Mouse (Mus musculus) Muller cell, postnatal 12 days (primary cell): ENCODE data around the gene Tmem175.

Source experiments
- DNase-seq: peaks from one replicate; pipeline ENCODE4 v3.0.0-alpha.2; 2015; ENCODE audit errors: inconsistent ontology term

Tmem175 gene

GRCm38 (mm10) chr5:108653341-108653740 lies 23.8 kb downstream of the Tmem175 start:
- DNase-seq, result no peak

GRCm38 (mm10) chr5:108654444-108654990 lies 24.9 kb downstream of the Tmem175 start:
- DNase-seq, result no peak

GRCm38 (mm10) chr5:108655381-108655780 lies 25.8 kb downstream of the Tmem175 start:
- no peak for DNase-seq

GRCm38 (mm10) chr5:108655891-108656650 lies 26.5 kb downstream of the Tmem175 start:
- no peak for DNase-seq

DNA sequence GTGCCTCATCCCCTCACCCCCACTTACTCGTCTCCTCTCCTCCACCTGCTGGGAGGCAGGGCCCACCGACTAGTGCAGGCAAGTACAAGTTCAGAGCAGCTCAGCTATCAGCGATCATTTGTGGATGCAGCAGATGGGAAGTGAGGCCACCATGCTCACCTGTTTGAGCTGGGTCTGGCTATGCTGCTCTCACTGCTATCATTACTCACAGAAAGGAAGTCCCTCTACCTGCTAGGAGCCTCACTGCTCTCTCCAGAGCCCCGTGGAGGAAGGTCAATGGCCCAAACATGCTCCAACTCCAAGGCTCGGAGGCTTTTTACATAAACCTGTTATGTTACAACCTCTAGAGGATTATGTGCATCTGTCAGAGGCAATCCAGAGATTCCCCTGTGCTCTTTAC lies 27.8 kb downstream of the Tmem175 start:
- no peak for DNase-seq

DNA sequence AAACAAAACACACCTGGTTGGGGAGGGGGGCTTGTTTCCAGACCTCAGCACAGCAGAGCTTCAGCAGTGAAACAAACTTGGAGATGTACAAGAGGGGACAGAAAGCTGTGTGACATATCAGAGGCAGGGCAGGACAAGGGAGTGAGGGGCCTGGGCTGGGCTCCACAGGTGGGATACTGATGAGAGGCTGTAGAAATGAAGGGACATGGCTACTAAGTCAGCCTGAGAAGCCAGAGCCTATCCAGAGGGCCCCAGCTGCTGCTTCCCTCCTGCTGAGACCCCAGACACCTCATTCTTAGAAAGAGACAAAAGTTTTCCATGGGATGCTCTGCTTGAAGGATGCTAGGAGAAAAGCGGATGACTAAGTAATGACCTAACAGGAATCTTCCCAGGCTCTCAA lies 29.0 kb downstream of the Tmem175 start:
- DNase-seq, result no peak

DNA sequence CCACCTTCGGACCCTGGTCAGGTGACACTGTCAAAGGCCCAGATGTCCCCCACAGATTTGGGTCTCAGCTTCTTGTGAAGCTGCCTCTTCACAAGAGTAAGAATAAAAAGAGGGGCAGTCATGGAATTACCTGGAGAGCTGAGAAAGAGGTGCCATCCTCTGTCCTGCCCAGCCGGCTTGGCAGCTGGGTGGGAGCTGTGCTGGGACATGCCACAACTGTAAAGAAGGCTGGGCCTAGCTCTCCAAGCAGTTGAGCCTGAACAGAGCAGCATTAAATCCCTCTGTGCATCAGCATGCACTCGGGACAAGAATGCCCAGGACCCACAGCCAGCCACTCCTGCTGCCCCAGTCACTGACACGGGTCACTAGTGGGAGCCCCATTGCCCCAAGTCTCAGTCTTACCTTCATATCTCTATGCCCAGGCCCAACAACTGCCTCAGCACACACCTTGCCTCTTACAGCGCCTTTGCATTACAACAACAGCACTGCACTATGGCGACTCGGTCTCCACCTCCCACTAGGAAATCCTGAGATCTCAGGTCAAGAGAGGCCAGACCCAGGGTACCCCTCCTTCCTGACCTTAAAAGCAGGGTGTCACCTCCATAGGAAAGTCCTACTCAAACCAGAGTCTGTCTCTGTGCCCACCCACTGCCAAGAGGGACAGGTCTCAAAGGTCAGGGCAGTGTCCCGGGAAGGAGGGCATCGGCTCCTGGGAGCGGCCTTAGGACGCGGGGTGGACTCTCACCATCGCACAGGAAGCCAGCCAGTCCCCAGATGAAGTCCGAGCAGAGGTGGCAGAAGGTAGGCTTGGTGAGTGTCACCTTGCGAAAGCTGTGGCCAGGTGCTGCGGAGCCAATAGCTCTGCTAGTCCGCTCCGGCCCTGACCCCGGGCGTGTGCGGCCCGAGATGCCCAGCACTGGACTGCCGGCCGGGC lies 30.4 kb downstream of the Tmem175 start, which contains the start of gene Idua:
Gene Idua (plus strand): TSS at position 634 of the 934 bp plus-strand sequence.
- no peak for DNase-seq

GRCm38 (mm10) chr5:108660632-108661268 lies 31.2 kb downstream of the Tmem175 start:
- peak; percentile 93 for DNase-seq

DNA sequence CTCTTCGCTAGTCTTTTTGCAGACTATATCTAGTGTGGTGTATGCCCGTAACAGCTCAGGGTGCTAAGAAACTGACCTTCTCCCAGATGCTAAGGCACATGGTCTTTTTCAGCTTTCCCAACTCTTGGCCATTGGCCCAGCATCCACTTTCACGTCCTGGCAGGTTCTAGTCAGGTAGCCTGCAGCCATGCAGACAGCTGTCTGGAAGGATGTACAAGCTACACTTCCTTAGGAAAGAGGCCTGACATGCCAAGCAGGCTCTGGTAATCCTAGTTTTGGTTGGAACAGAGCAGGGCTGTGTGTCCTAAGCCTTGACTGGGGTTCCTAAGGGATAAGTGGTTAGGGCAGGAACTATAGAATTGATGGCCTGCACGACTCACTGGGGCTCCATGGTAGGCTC lies 33.2 kb downstream of the Tmem175 start:
- DNase-seq, result no peak

DNA sequence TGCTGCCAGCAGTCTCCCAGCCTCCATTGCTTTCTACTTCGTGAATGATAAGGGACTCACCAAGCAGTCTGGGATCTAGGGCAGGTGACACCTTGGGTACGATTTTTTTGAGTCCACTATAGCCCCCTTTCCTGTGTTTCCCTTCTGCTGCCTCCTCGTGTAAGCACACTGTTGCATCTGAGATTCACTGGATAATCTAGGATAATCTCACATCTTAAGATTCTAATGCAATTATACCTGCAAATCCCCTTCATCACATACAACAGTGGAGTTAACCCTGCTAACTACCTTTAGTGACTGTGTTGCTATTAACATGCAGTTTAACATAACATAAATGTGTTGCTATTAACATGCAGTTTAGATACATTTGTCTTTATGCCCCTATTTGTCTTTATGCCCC lies 35.5 kb downstream of the Tmem175 start:
- DNase-seq, result no peak

- DNase-seq, result no peak
Measured at GRCm38 (mm10) chr5:108667370-108667769, 37.8 kb downstream of the Tmem175 start.

DNA sequence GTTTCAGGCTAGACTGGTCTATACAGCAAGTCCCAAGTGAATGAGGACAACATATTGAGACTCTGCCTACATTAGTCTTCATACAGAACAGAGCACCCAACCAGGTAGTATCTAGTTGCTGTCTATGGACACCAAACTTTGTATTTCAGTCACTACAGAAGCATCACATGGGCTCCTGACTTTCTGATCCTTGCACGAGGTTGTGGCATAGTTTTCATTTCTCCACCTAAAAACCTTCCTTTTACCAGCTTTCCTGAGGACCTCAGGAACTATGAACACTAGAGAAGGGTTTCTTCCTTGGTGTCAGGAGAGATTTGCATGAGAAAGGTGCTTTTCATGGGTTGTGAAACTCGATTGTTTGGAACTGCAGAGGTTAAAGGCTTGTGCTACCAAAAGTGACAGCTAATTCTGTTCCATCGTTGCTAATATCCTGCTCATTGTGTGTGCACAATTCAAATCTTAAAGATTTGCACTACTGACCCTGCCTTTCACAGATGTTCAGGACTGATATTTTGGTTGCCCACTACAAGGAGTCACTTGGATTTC lies 38.9 kb downstream of the Tmem175 start:
- no peak for DNase-seq

GRCm38 (mm10) chr5:108668977-108669936 lies 39.7 kb downstream of the Tmem175 start, which contains the start of gene Dgkq:
Gene Dgkq, minus strand, starts transcription at chr5:108669672.
- DNase-seq, result peak; percentile 86

GRCm38 (mm10) chr5:108669986-108670385 lies 40.4 kb downstream of the Tmem175 start:
- no peak for DNase-seq

DNA sequence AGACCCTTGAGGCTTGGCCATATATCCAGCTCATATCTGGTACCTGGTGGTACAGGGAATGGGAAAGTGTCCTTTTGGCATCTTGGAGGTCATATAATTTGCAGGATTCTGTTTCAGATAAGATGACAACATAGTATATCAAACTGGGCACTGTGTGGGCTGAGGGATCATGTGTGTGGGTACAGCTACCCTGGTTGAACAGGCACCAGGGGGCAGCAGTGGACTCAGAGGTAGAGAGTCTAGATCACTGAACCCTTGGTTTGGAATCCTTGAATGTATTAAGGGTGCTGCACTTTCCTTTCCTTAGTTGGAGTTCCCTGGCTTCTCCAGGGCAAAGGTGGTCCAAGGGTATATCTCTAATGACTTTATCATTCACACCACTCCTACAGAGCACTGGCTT lies 41.2 kb downstream of the Tmem175 start:
- DNase-seq, result no peak

DNA sequence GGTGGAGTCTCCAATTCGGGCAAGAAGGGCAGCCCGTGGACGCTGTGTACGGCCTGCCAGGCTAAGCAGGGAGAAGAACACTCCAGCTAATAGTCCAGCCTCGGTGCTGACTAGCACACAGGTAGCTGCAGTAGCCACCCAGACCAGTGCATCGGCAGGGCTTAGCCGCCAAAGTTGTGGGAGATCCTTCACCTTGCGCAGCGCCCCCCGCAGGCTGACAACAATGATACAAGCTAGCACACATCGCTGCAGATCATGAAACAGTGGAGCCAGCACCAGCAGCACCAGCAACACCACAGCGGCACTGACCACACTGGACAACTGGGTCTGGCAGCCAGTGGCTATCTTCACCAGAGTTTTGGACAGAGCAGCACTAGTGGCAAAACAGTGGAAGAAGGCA lies 42.2 kb downstream of the Tmem175 start:
- no peak for DNase-seq

- DNase-seq, result no peak
Measured at GRCm38 (mm10) chr5:108674624-108675023, 45.1 kb downstream of the Tmem175 start.

DNA sequence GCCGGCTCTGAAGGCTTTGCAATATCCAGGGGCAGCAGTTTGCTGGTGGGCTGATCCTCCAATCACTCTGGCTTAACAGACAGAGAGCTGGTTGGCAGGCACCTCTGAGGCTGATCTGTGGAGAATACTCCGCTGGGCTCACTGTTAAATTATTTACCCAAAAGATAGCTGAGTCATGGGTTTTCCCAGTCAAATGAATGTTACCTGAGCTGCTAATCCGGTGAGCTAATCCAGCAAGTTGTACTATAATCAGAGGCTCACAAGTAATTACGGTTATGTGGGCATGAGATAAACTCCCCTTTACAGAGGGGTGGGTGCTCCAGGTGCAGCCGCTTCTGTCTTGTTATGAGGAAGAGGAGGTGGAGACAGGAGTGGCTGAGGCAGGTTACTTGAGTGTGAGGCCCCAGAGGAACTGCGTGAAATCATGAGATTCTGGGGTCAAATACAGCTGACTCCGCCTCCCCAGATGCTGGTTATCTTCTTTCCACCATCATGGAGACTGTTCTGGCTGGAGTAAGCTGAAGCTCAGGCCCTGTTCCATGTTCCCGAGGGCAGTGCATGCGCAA lies 45.8 kb downstream of the Tmem175 start, which contains the start of gene Slc26a1:
Gene Slc26a1 (minus strand): TSS at position 319 of the 566 bp plus-strand sequence.
- DNase-seq, result no peak

- DNase-seq, result no peak
Measured at GRCm38 (mm10) chr5:108676772-108677498, 47.4 kb downstream of the Tmem175 start.
